Mouse (Mus musculus) thymus, postnatal 4 days (tissue): ENCODE data around the gene Aoc1.

Source experiments
- DNase-seq: peaks from one replicate; pipeline ENCODE4 v3.0.0; 2021

Aoc1 gene

DNA sequence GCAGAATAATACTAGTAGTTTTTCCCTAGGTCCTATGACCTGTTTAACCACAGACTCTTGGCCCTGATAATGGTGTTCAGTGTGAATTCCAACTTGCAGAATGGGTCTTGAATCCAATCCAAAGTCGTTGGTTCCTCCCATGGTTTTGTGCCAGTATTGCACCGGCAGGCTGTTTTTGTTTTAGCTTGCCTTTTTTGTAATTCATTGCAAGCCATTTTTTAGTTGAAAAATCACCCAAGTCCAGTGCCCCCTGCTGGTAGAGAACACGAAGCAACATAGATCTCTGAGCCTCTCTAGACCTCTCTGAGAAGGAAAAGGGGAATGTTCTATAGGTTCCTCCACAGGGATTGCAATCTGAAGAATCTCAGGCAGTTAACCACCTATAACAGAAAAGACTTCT is 39.3 kb downstream of the Aoc1 start:
- DNase-seq, result peak; percentile 43

DNA sequence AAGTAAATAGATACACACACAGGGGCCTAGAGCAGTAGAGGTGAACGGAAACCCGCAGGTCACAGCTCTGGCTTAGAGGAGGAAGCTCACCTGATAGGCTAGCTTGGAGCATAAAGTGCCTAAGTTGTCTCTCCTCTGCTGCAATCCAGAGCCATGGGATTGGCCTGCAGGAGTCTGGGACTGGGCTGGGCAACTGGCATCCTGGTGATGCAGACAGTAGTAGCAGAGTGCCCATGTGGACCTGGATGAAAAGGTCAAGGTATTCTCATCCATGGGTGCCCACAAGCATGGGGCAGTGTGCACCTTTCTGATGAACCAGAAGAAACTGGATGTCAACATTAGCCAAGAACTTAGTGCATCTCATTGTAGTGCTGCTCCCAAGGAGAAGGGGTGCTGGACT is 40.9 kb downstream of the Aoc1 start:
- DNase-seq, result no peak

GRCm38 (mm10) chr6:48929595-48929994 is 56.9 kb downstream of the Aoc1 start, which contains the start of gene 1600015I10Rik:
1600015I10Rik (plus strand) TSS chr6:48929895.
- DNase-seq, result no peak

DNA sequence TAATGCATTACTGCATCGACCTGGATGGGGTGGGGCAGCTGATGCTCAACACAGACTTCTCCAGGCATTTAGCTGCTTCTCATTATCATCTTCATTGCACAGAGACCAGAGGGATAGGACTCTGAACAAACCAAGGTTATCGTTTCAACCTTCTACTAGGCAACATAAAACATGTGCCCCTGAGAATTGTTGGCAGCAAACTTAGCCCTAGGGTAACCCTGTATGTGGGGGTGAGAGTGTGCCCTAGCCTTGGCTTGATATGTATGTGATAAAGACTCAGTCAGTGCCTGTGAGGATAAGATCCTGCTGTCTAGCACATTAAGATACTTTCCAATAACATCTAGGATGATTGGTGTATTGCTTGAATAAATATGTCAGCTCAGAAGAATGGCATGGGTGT is 76.9 kb downstream of the Aoc1 start:
- no peak for DNase-seq

DNA sequence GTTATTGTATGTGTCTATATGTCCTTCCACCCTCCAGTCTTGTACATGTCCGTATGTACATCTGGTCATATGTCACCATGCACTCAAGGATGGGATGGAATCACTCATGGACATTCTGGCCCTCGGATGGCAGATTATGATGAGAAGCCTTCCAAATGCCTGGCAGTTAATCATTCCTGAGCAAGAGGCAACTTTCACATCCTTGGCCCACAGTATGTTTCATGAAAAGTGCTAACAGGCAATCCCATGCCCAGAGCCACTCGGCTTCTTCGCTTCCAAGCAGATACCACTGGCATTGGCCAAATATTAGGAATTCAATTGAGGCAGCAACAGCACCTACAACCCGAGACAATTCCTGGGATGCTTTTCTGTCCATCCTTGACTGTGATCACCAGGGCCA is 78.0 kb downstream of the Aoc1 start:
- no peak for DNase-seq

DNA sequence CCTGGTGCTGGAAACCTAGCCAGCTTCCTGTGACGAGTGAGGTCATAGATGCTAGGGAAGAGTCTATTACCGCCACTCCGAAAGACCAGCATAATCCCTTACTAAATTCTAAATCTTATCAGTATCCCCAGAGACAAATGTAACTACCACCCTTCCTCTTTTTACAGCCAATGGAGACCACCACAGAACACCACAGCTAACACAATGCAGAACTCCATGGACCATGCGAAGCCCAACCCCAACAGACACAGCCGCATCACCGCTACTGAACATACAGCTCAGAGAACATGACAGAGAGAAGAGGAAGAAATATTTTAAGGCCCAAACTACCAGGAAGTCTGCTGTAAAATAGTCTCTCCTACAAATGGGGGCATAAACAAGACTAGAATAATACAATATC is 78.9 kb downstream of the Aoc1 start:
- no peak for DNase-seq

- DNase-seq, result no peak
Observed at GRCm38 (mm10) chr6:48953220-48953619, 80.5 kb downstream of the Aoc1 start.

DNA sequence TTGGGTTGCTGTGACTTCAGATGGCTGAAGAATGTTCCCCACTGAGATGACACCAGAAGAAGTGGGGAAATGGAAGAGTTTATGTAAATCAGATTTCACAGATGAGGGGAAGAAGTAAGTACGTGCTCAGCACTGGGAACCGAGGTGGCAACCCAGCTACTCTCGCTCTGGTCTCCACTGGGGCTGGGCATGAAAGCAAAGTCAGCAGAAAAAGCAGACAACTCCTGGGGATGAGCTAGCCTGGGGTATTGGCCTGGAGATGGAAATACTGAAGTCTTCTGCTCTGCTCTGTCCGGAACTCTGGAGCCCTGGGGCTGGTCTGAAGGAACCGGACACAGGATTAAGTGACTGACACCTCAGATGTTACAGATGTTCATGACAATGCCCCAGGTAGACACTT is 81.5 kb downstream of the Aoc1 start:
- DNase-seq, result no peak

DNA sequence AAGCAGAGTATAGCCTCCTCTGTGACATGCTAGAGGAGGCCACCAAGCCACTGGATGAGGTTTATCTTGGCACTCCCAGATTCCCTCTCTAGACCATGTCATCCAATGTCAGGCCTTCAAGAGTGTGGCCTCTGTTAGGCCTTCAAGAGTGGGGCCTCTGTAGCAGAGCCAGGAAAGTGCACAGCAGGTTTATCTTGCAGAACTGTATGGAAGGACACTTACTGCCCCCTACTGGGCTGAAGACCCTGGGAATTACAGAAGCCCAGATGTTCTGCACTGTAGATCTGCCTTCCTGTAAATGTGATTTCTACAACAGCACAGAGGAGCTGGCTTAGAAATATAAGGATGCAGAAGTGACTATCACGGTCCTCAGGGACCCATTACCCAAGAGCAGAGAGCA is 82.2 kb downstream of the Aoc1 start:
- DNase-seq, result peak; percentile 59

DNA sequence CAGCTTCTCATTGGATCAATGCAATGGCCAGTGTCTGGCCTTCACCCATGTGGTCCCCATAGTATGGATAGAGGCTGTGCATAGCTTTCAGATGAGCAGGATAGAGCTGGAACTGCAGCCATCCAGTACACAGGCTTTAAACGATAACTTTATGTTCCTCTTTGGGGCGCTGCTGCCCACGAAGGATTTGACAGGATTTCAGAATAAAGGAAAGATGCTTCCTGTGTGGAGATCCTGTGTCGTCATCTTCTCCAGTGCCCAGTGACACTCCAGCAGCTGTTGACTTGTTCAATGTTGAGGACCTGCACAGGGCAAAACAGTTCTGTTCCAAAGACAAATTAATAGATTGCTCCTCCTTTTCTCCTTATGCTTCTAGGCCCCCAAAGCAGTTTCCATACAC is 84.1 kb downstream of the Aoc1 start:
- no peak for DNase-seq

DNA sequence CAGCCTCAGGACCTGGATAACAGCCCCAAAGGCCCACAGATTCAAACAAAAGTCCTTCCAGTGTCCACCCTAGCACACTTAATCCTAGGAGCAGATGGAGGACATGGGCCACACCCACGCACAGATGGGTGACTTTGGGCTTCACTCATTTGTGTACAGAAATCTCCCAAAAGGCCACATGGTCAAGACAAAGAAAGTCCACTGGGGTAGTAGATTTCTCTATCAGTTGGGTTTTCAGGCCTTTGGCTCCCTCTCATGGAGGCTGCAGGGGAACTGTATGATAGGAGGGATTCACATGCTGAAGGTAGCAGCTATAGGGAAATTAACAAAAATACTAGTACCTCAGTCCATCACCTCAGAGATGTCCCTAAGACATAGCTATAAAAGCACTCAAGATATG is 85.4 kb downstream of the Aoc1 start:
- no peak for DNase-seq
